Mouse (Mus musculus) liver, adult 2 months (tissue): ENCODE data around the gene Tmem171. TPM values are rescaled to one million over a fixed set of nuclear protein-coding genes. Genes with fewer than 3 reads are reported as not detected.

Experiments
- DNase-seq: peaks from one replicate; pipeline ENCODE4 v3.0.0-alpha.2; 2011; ENCODE audit warnings: low read depth, low spot score; ENCODE audit errors: extremely low read depth
- H3K27ac ChIP-seq: fragments of 200-500 bp; replicated peaks from 2 replicates; pipeline ENCODE4 v1.5.1; 2012; ENCODE audit warnings: low read depth, mild to moderate bottlenecking, control low read depth, inconsistent platforms, low read length; ENCODE audit not compliant: insufficient read depth
- H3K27me3 ChIP-seq: fragments of 200-500 bp; 2 replicates; pipeline ENCODE4 v1.6.1; 2012; ENCODE audit warnings: mild to moderate bottlenecking, moderate library complexity, low read length, inconsistent platforms; ENCODE audit not compliant: control insufficient read depth, insufficient read depth
- H3K36me3 ChIP-seq: fragments of 200-500 bp; 2 replicates; pipeline ENCODE4 v1.6.1; 2012; ENCODE audit warnings: low read length, inconsistent platforms; ENCODE audit not compliant: control insufficient read depth, insufficient read depth
- H3K4me1 ChIP-seq: fragments of 200-500 bp; 2 replicates; pipeline ENCODE4 v1.6.1; 2011; ENCODE audit warnings: low read length; ENCODE audit not compliant: control insufficient read depth, insufficient read depth
- H3K4me3 ChIP-seq: fragments of 200-500 bp; 2 replicates; pipeline ENCODE4 v1.5.1; 2011; ENCODE audit warnings: low read depth, mild to moderate bottlenecking, control low read depth, low read length, moderate library complexity; ENCODE audit not compliant: insufficient read depth
- H3K79me2 ChIP-seq: fragments of 200-500 bp; 2 replicates; pipeline ENCODE4 v1.6.1; 2012; ENCODE audit warnings: inconsistent platforms, mild to moderate bottlenecking, low read length, moderate library complexity; ENCODE audit not compliant: control insufficient read depth, insufficient read depth
- H3K9ac ChIP-seq: fragments of 200-500 bp; 2 replicates; pipeline ENCODE4 v1.6.1; 2012; ENCODE audit warnings: low read depth, mild to moderate bottlenecking, control low read depth, inconsistent platforms, low read length
- CTCF ChIP-seq: fragments of 200-500 bp; IDR thresholded peaks from 2 replicates; pipeline ENCODE4 v1.5.1; 2011; ENCODE audit warnings: low read depth, low read length, control low read depth
- POLR2A ChIP-seq: fragments of 200-500 bp; IDR thresholded peaks from 2 replicates; pipeline ENCODE4 v1.6.1; 2011; ENCODE audit warnings: low read length, control low read depth; ENCODE audit not compliant: insufficient read depth; ENCODE audit errors: extremely low read depth
- WGBS: fragments of 180-500 bp; shearing (Covaris S2); methylation state at CpG from one replicate; pipeline ENCODE4 v1.1.7; 2018; 5-methylcytosine and 5-hydroxymethylcytosine counted together
- polyA plus RNA-seq: library from polyadenylated mRNA; depleted of rRNA; stranded (reverse); fragments of >200 nt; gene quantifications from 2 replicates; pipeline ENCODE4 v1.2.3, GENCODE M21; 2012
- total RNA-seq: library from RNA; depleted of rRNA; stranded (reverse); fragments of >200 nt; gene quantifications from 2 replicates; pipeline ENCODE4 v1.2.3, GENCODE M21; 2014

Gene Tmem171
- total and polyA plus RNA-seq, 2 experiments: 0.38 TPM; not detected in 1

DNA sequence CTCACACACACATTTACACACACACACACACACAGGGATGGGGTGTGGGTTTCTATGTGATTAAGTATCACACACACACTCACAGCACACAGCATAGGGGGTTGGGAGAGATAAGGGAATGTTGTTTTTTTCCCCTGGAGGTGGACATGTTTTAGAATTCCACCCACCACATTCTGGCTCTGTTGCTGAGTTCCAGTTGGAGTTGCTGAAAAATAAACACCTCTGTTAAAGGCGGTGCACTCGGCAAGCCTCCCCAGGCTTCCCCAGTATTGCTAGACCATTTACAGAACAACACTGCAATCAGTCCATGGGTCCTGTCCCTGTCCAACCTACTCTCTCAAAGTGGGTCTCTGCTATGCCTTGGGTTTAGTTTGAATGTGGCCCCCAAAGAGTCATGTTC is 42.4 kb downstream of the Tmem171 start:
- Histone ChIP-seq H3K4me1 (no peaks in the 10 kb centered on the region), H3K79me2 (no peaks in the 10 kb centered on the region), H3K4me3 (no peak overlapping the region), H3K9ac (no peak overlapping the region), H3K27me3 (no peaks in the 10 kb centered on the region), H3K36me3 (no peaks in the 10 kb centered on the region), H3K27ac (no peak overlapping the region)
- TF ChIP-seq CTCF (no peak), POLR2A (no peak)
- WGBS: 41% methylated on average over 2 of the region's 2 CpGs
- no peak for DNase-seq

DNA sequence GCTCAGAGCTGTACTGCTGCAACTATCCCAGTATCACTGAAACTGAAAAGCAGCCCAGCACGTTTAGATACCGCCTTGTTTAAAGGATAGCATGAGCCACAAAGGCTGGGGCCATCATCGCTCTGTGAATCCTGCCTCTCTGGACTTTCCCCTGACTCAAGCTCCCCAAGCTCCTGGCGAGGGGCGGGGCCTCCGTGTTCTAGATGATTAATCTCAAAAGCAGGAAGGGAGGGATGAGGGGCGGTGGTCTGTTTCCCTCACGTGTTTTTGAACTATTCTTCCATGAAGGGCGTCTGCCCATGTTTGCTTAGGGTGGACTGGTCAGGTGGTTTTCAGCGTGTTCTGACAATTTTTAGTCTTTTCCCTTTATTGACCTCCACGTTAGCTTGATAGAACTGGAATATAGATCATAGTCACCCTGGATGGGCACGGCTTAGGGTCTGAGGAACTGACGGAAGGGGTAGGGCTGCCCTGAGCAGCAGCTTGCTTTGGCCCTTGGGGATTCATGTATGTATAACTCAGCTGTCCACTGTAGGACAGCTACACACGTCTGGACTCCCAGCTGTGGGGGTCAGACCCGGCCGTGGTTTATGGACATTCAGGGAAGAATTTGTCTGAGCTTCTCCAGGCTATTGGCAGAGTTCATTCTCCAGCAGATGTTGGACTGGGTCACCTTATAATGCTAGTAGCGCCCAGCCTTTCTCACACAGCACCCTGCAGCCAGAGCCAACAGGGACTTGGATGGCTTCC is 43.2 kb downstream of the Tmem171 start:
- Histone ChIP-seq H3K79me2 (no peaks in the 10 kb centered on the region), H3K27me3 (no peaks in the 10 kb centered on the region), H3K4me3 (no peak overlapping the region), H3K27ac (no peak overlapping the region), H3K9ac (no peak overlapping the region), H3K36me3 (no peaks in the 10 kb centered on the region), H3K4me1 (no peaks in the 10 kb centered on the region)
- DNase-seq: no peak
- 73% methylated on average over 17 of the region's 17 CpGs for WGBS
- no peak for TF ChIP-seq CTCF
- TF ChIP-seq POLR2A: no peak

DNA sequence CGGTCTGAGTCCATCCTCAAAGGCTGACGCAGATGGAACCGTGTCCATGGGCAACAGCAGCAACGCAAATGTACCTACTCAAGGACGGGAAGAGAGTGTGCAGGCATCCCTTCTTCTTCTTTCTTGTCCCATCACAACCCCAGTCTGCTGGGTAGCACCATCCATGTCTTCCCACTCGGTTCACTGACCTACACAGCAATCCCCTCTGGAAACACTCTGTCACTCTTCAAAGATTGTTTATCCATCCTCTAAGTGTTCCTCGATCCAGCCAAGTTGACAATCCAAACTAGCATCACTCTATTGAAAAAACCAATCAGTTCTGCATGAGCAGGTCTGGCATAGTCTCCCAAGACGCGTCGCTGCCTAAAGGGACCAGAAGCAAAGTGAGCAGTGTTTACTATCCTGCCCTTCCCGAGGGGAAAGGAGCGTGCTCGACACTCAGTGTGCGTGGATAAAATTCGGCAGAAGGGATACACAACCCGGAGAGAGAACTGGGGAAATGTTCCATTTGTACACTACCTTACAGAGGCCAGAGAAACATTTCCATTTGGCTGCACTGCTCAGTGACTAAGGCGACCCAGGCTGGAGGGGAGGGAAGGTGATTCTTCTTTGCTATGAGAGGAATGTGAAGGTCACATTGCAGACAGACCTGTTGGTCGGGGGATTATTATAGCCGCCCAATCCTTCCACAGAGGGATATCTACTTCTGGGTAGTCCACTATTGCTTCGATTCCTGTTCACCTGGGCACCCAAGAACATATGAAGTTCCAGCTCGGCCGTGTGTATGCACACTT is 46.7 kb downstream of the Tmem171 start:
- DNase-seq: no peak
- Histone ChIP-seq H3K4me1 (no peaks in the 10 kb centered on the region), H3K27me3 (no peaks in the 10 kb centered on the region), H3K9ac (no peak overlapping the region), H3K36me3 (no peaks in the 10 kb centered on the region), H3K79me2 (no peaks in the 10 kb centered on the region), H3K4me3 (no peak overlapping the region), H3K27ac (no peak overlapping the region)
- TF ChIP-seq CTCF: no peak
- no peak for TF ChIP-seq POLR2A
- WGBS: 88% methylated on average over 22 of the region's 22 CpGs

DNA sequence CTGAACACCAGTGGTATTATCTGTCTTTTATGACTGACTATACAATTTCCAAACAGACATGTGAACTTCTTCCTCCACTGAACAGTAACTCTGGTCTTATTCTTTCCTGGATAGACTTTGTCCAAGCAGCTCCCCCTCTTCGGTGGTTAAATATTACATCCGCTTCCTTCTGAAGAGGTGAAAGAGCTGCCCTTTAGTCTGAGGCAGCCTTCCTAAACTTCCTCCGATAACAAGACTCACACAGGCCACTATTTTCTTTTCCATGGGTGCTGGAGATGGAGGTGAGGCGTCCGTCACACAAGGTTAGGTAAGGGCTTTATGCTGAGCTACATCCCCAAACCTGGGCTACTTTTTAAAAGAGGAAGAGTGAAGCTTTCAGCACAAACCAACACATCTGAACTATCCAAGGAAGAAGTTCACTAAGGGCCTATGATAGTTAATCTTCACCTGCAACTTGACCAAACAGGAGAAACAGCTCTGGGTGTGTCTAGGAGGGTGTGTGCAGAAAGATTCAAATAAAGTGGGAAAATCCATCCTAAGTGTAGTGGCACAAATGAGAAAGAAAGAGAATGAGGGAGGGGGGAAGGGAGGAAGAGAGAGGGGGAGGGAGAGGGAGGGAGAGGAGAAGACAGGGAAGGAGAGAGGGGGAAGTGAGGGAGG is 56.0 kb downstream of the Tmem171 start:
- H3K27me3 ChIP-seq: no peaks in the 10 kb centered on the region
- TF ChIP-seq CTCF (no peak), POLR2A (no peak)
- WGBS: 77% methylated on average over 5 of the region's 5 CpGs

DNA sequence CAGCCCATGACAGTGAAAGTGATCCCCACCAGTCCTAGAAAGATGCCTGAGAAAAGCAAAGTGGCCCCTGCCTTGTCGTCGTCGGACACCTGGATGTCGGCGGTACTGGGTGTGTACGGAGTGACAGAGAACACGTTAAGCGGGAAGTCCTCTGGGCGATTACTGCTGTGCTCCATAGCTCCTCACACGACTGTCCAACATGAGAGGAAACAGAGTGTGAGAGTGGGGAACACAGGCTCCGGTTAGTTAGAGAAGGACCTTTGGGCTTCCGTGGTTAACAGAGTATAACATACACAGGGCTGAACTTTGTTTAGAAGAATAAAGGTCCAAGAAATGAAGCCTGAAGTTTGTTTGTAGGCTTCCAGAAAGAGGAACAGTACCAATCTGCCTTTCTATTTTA is 57.5 kb downstream of the Tmem171 start, which contains the start of gene Tmem174:
TSS of gene Tmem174 (minus strand) at position 266 of the 400 bp plus-strand sequence.
- no peak within 1 kb of the TSS for H3K4me3 ChIP-seq
- no peaks in the 10 kb centered on the region for H3K36me3 ChIP-seq
- no peak within 1 kb of the TSS for H3K9ac ChIP-seq
- no peak within 1 kb of the TSS for H3K27ac ChIP-seq
- no peak for DNase-seq
- H3K4me1 ChIP-seq: no peaks in the 10 kb centered on the region
- H3K79me2 ChIP-seq: no peaks in the 10 kb centered on the region
- TF ChIP-seq CTCF: no peak
- TF ChIP-seq POLR2A: no peak
- no peaks in the 10 kb centered on the region for H3K27me3 ChIP-seq
- WGBS: 88% methylated on average over 12 of the region's 12 CpGs

More for the DNA sequence above, 56.0 kb downstream of the Tmem171 start:
- Histone ChIP-seq H3K4me1 (no peaks in the 10 kb centered on the region), H3K4me3 (no peak overlapping the region), H3K27ac (no peak overlapping the region), H3K9ac (no peak overlapping the region), H3K36me3 (no peaks in the 10 kb centered on the region), H3K79me2 (no peaks in the 10 kb centered on the region)
- no peak for DNase-seq
